Mouse (Mus musculus) MN1 (cell line): Measurements from ENCODE around the gene Zfp59.
"Not testable (repeated sequence)": the region's sequence is repeated elsewhere in the genome, so short reads cannot be mapped to it uniquely, and the experiment has no call there.

Experiments used
- DNase-seq: peaks from one replicate; pipeline ENCODE4 v3.0.0-alpha.2; 2016; ENCODE audit warnings: low spot score

Zfp59 gene

GRCm38 (mm10) chr7:27838323-27839249, at the start of gene Zfp59:
Zfp59 (plus strand) TSS chr7:27838607.
- DNase-seq: peak; percentile 89

- DNase-seq: no peak
Observed at GRCm38 (mm10) chr7:27789306-27789705, 49.1 kb upstream of the Zfp59 start.

GRCm38 (mm10) chr7:27793865-27794264, 44.5 kb upstream of the Zfp59 start:
- DNase-seq: not testable (repeated sequence)

DNA sequence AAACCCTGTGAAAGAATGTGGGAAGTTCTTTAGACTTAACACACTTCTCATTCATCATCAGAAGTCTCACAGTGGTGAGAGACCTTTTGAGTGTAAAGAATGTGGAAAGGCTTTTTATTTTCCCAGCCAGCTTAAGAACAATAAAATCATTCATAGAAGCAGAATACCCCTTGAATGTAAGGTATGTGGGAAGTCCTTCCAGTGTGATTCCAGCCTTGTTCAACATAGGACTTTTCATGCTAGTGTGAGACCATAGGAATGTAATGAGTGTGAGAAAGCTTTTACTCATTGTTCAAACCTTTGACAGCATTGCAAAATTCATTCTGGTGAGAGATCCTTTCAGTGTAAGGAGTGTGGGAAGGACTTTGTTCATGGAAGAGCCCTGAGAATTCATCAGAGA, 43.8 kb upstream of the Zfp59 start:
- no peak for DNase-seq

DNA sequence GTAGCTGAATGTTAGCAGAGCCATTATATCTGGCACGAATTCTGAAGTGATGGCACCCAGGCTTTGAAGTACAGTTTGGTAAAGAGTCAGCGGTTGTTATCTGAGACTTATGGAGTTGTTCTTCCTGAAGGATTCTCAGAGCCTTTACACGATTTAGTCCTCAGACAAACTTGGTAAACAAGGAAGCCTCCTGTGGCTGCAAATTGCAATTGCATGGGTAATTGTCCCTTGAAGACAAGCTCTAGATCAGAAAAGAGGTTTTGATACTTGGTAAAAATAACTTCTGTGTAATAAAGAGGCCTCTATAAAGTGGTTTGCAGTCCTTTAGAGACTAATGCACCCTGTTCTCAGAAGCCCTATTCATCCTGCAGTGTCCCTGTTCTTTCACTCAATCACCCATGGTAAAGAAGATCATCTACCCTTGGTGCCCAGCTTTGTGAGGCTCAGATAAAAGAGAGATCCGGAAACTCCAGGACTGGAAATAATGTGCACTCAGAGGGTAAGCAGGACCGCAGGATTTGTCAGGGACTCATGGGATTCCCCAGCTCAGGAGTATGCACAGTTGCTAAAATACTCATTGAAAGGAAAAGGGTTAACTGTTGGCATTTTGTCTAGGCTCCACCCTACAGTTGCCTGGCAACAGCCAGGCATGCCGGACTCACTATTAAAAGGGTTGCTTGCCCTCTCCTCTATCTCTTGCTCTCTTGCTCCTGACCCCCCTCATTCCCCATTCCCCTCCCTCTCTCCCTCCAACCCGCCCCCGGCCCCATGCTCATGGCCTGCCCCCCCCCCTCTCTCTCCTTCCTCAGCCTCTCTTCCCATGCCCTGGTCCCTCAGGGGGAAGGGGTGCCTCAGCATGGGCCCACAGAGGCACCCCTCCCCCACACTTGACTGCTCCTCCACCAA, 40.2 kb upstream of the Zfp59 start:
- DNase-seq: no peak

DNA sequence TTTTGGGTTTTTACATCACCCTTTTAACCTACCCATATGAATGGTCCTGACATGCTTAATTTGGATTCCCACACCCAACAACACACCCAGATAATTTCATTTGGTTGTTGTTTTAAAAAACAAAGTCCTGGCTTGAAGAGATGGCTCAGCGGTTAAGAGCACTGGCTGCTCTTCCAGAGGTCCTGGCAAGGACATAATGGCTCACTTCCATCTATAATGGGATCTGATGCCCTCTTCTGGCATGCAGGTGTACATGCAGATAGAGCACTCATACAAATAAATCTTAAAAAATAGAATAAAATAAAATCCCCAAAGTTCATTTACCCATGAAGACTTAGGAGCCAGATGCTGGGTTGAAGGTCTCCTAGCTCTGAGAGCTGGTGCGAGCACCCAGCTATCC, 37.3 kb upstream of the Zfp59 start:
- peak; percentile 13 for DNase-seq

- peak; percentile 56 for DNase-seq
Observed at GRCm38 (mm10) chr7:27802986-27803385, 35.4 kb upstream of the Zfp59 start.

DNA sequence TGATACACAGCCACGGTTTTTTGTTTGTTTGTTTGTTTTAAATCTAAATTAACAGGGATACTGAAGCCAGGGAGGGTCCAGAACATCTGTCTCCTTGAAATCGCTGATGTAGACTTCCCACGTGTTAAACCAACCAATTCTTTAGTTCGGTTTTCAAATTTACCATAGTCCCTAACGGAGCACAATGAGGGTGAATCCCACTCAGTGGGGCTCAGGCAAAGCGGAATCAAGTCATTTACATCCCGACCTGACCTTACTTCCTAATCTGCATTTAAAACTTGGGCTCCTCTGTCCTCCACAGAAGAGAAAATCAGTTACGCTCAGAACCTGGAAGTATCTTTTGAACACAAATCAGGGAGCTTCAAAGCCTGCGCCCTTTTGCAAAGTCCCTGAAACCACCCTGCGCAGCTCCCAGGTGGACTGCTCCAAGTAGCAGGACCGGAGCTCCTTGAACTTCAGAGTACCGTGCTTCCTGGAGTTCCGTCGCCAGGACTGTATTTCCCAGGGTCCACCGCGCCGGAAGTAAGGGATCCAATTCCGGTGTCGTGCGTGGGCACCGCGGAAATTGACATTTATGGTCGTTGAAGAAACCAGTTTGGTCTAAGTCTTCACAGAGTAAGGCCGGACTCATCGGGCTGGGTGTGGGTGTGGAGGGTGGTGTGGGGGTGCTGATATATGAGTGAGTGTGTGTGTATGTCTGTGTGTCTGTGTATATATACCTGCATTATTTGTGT, 33.9 kb upstream of the Zfp59 start:
- DNase-seq: peak; percentile 79

DNA sequence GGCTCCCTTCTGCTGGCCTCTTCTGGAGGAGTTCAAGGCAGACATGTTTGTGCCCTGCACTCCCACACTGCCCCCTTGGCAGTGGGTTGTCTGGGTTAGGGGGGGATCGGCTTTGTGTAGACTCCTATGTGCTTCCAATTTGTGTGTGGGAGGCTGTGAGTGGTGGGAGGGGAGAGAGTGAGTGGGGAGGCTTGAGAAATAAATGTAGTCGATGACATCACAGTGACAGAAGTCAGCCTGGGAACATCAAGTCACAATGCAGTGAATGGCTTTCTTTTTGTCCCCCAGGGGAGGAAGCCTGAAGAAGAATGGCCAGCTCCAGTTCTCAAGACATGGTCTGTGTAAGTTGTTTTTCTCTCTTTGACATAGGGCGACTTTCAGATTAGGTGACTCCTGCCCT, 31.5 kb upstream of the Zfp59 start, which contains the start of gene Zfp626:
Gene Zfp626, plus strand, starts transcription at position 301 of the 400 bp plus-strand sequence.
- not testable (repeated sequence) for DNase-seq

GRCm38 (mm10) chr7:27807305-27807704, 31.1 kb upstream of the Zfp59 start:
- not testable (repeated sequence) for DNase-seq

DNA sequence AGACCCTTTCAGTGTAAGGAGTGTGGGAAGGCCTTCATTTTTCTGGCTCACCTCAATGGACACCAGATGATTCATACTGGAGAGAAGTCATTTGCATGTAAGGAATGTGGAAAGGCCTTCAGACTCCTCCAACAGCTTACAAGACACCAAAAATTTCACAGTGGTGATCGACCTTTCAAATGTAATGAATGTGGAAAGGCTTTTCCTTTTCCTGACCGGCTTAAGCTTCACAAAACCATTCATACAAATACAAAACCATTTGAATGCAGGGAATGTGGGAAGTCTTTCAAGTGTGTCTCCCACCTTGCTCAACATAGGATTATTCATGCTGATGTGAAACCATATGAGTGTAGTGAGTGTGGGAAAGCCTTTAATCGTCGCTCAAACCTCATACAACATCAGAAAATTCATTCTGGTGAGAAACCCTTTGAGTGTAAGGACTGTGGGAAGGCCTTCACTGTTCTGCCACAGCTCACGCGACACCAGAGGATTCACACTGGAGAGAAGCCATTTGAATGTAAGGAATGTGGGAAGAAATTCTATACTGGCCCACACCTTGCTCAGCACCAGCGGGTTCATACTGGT, 19.8 kb upstream of the Zfp59 start:
- no peak for DNase-seq

- no peak for DNase-seq
Observed at GRCm38 (mm10) chr7:27822611-27823010, 15.8 kb upstream of the Zfp59 start.

DNA sequence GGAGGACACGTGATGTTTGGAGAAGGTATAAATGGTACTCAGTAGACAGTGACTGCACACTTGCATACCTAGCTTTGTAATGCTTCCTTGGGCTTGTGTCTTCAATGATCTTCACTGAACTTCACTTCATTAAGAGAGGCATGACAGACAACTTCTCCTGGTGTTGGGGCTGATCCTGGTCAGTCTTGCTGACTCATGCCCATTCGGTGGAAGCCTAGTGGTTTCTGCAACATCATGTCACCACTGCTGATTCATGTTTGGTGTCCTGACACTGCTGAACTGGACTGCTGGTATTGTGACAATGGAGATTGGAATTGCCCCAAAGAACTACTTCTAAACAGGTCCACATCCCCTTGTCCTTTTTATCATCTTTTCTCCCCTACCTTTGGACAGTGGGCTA, 4.3 kb upstream of the Zfp59 start:
- DNase-seq: no peak

DNA sequence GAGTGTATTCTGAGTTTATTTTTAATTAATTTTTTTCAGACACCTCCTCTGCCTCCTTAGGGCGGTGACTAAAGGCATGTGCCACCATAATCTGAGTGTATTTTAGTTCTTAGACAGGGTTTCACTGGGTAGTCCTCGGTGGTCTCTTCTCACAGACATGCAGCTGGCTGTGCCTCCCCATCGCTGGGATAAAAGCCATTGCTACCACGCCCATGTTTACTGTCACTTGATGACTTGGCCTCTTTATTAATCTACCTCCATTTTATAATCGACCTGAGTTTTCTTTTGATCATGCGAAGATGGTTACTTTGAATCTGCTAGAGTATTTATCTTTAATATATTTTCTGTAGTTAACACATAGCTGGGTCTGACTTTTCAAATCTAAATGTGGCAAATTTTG, 511 bp upstream of the Zfp59 start:
- peak; percentile 16 for DNase-seq

- DNase-seq: no peak
Observed at GRCm38 (mm10) chr7:27839596-27839995, 1.2 kb downstream of the Zfp59 start.

GRCm38 (mm10) chr7:27840104-27840503, 1.7 kb downstream of the Zfp59 start:
- DNase-seq: no peak

GRCm38 (mm10) chr7:27857227-27857626, 18.8 kb downstream of the Zfp59 start, which contains the start of gene Zfp607a:
Zfp607a (plus strand) TSS chr7:27857527.
- no peak for DNase-seq

DNA sequence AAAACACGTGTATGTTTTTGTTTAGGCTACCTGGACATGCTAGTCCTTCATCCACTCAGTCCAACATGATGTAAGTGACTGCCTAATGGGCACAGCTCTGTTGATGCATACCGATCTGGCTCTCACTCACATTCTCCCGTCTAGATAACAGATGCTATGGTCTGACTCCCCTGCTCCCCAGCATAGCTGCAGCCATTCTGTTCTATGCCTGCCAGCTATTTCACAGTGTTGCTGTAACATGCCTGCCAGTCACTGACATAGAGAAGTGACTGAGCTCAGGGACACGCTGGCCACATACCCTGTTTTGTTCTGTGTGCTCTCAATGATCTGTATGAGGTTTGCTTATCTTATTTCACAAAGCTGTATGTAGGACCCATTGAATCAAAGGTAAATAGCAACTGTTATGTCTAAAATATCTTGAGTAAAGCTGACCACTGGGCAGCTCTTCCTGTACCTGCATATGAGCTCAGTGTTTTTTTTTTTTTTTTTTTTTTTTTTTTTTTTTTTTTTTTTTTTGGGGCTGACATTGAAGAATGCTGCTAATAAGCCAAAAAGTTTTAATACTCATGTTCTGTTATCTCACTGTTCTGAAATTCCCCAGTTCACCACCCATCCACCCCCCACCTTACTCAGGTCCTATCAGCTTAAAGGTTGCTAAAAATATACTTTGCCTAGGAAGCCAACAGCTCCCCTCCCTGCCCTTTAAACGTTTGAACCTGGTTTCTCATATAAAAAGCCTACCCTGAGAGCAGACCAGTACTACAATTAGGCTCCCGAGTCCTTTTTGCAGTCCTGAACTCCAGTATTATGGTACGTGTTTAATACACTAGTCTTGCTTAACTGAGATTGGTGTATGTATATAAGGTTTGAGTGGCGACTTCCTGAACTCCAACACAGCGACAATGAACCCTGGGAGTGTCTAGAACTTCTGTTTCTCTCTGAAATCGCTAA, 21.2 kb downstream of the Zfp59 start:
- no peak for DNase-seq

- DNase-seq: peak; percentile 13
Observed at GRCm38 (mm10) chr7:27860396-27861235, 22.2 kb downstream of the Zfp59 start.
